Mouse (Mus musculus) lung, postnatal 0 days (tissue): ENCODE measurements around the gene Cdan1. TPM values are rescaled to one million over a fixed set of nuclear protein-coding genes. Genes with fewer than 3 reads are reported as not detected.

Source experiments
- ATAC-seq: fragments of 200-750 bp; cut with Nextera tagmentation; 2 replicates; pipeline ENCODE4 v1.8.0; 2017; ENCODE audit warnings: moderate library complexity
- DNase-seq: peaks from one replicate; pipeline ENCODE4 v3.0.0-alpha.2; 2016; ENCODE audit warnings: low spot score
- H3K27ac ChIP-seq: fragments of 300-500 bp; sonication (generic); 2 replicates; pipeline ENCODE4 v1.5.1; 2014; ENCODE audit warnings: antibody characterized with exemption, mild to moderate bottlenecking, low read length, mixed read lengths
- H3K27me3 ChIP-seq: fragments of 300-500 bp; sonication (generic); replicated peaks from 2 replicates; pipeline ENCODE4 v1.6.1; 2014; ENCODE audit warnings: low read length, mixed read lengths; ENCODE audit not compliant: insufficient read depth
- H3K36me3 ChIP-seq: fragments of 300-500 bp; sonication (generic); 2 replicates; pipeline ENCODE4 v1.6.1; 2014; ENCODE audit warnings: low read length, mixed read lengths; ENCODE audit not compliant: insufficient read depth
- H3K4me1 ChIP-seq: fragments of 300-500 bp; sonication (generic); 2 replicates; pipeline ENCODE4 v1.6.1; 2014; ENCODE audit warnings: antibody characterized with exemption, low read depth, low read length, mixed read lengths; ENCODE audit not compliant: insufficient read depth
- H3K4me2 ChIP-seq: fragments of 300-500 bp; sonication (generic); replicated peaks from 2 replicates; pipeline ENCODE4 v1.6.1; 2014; ENCODE audit warnings: low read depth, mild to moderate bottlenecking, low read length, moderate library complexity, mixed read lengths
- H3K4me3 ChIP-seq: fragments of 300-500 bp; sonication (generic); 2 replicates; pipeline ENCODE4 v1.5.1; 2014; ENCODE audit warnings: low read depth, low read length
- H3K9ac ChIP-seq: fragments of 300-500 bp; sonication (generic); replicated peaks from 2 replicates; pipeline ENCODE4 v1.6.1; 2014; ENCODE audit warnings: low read depth, mild to moderate bottlenecking
- H3K9me3 ChIP-seq: fragments of 300-500 bp; sonication (generic); 2 replicates; pipeline ENCODE4 v1.6.1; 2016; ENCODE audit warnings: low read length, mixed read lengths
- CTCF ChIP-seq: IDR thresholded peaks from 2 replicates; pipeline ENCODE4 v1.5.1; 2016; ENCODE audit warnings: antibody characterized with exemption, mild to moderate bottlenecking
- EP300 ChIP-seq: IDR thresholded peaks from 2 replicates; pipeline ENCODE4 v1.6.1; 2016; ENCODE audit warnings: antibody characterized with exemption, mild to moderate bottlenecking, control low read depth
- WGBS: fragments of 180-500 bp; shearing (Covaris S2); extraction: QIAGEN DNeasy Blood & Tissue Kit; methylation state at CpG from one replicate; pipeline ENCODE4 v1.1.7; 2014; 5-methylcytosine and 5-hydroxymethylcytosine counted together
- polyA plus RNA-seq: library from polyadenylated mRNA; unstranded; fragments of >200 nt; fragmentation: Nextera tagmentation; extraction: Ambion mirVana; gene quantifications from 2 replicates; pipeline ENCODE4 v1.2.1, GENCODE M21; 2015

Gene Cdan1
- 3.9 and 4.0 TPM in 2 replicates for polyA plus RNA-seq

- no peak for TF ChIP-seq CTCF
- no peak for TF ChIP-seq EP300
- no peaks in the 10 kb centered on the region for H3K4me1 ChIP-seq
- H3K4me2 ChIP-seq, result peak within 1 kb of the TSS; percentile 89
- no peaks in the 10 kb centered on the region for H3K9me3 ChIP-seq
- DNase-seq (peak; percentile 59), ATAC-seq (peak; percentile 46)
- peak within 1 kb of the TSS; percentile 54 for H3K9ac ChIP-seq
- no peaks in the 10 kb centered on the region for H3K36me3 ChIP-seq
- H3K27ac ChIP-seq, result 0 out of 2 replicates have a peak within 1 kb of the TSS, but pooled peaks have one; percentile 20
- WGBS, result under 1% methylated on average over 42 of the region's 71 CpGs
- H3K4me3 ChIP-seq, result peak within 1 kb of the TSS; percentile 90
- no peaks in the 10 kb centered on the region for H3K27me3 ChIP-seq
Measured at GRCm38 (mm10) chr2:120849449-120850423, at the start of gene Cdan1. Gene Cdan1 (minus strand): TSS chr2:120850128.

- ATAC-seq (no peak), DNase-seq (no peak)
- Histone ChIP-seq H3K9me3 (no peaks in the 10 kb centered on the region), H3K4me1 (no peaks in the 10 kb centered on the region), H3K9ac (no peak overlapping the region), H3K36me3 (peaks cover 41% of the 10 kb centered on the region), H3K4me2 (no peak overlapping the region), H3K27ac (no peak overlapping the region), H3K27me3 (no peaks in the 10 kb centered on the region), H3K4me3 (no peak overlapping the region)
- 93% methylated on average over 3 of the region's 3 CpGs for WGBS
- TF ChIP-seq CTCF (no peak), EP300 (no peak)
Measured at GRCm38 (mm10) chr2:120896361-120896760, 46.4 kb upstream of the Cdan1 start.

- DNase-seq, result peak; percentile 32
- Histone ChIP-seq H3K36me3 (peaks cover 32% of the 10 kb centered on the region), H3K4me3 (no peak overlapping the region), H3K27me3 (no peaks in the 10 kb centered on the region), H3K4me2 (no peak overlapping the region), H3K9ac (no peak overlapping the region), H3K4me1 (no peaks in the 10 kb centered on the region), H3K9me3 (no peaks in the 10 kb centered on the region), H3K27ac (no peak overlapping the region)
- TF ChIP-seq CTCF (no peak), EP300 (no peak)
- peak; percentile 50 for ATAC-seq
- WGBS, result 40% methylated on average over 5 of the region's 5 CpGs
Measured at GRCm38 (mm10) chr2:120887601-120888000, 37.7 kb upstream of the Cdan1 start.

DNA sequence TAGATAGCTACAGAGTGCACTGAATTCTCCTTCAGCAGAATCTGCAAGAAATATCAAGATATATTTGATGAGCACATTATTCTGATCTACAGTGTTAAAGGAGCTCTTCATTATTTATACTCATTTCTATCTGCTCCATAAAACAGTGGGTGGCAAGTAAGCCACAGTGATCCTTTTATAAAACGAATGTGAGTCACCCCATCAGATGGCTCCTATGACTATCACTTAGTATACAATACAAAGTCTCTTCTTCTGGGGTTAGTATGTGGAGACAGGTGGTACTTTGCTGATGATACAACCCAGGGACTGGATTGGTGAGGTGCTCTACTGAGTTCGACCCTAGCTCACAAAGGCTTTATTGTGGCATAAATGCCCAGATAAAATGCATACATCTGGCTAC is 23.3 kb upstream of the Cdan1 start:
- H3K27me3 ChIP-seq, result no peaks in the 10 kb centered on the region
- no peak overlapping the region for H3K9ac ChIP-seq
- H3K4me3 ChIP-seq, result no peak overlapping the region
- no peaks in the 10 kb centered on the region for H3K4me1 ChIP-seq
- WGBS, result 84% methylated on average over 2 of the region's 2 CpGs
- H3K36me3 ChIP-seq, result peaks cover 39% of the 10 kb centered on the region
- no peak overlapping the region for H3K4me2 ChIP-seq
- TF ChIP-seq CTCF (no peak), EP300 (no peak)
- DNase-seq (no peak), ATAC-seq (no peak)
- H3K9me3 ChIP-seq, result no peaks in the 10 kb centered on the region
- no peak overlapping the region for H3K27ac ChIP-seq

DNA sequence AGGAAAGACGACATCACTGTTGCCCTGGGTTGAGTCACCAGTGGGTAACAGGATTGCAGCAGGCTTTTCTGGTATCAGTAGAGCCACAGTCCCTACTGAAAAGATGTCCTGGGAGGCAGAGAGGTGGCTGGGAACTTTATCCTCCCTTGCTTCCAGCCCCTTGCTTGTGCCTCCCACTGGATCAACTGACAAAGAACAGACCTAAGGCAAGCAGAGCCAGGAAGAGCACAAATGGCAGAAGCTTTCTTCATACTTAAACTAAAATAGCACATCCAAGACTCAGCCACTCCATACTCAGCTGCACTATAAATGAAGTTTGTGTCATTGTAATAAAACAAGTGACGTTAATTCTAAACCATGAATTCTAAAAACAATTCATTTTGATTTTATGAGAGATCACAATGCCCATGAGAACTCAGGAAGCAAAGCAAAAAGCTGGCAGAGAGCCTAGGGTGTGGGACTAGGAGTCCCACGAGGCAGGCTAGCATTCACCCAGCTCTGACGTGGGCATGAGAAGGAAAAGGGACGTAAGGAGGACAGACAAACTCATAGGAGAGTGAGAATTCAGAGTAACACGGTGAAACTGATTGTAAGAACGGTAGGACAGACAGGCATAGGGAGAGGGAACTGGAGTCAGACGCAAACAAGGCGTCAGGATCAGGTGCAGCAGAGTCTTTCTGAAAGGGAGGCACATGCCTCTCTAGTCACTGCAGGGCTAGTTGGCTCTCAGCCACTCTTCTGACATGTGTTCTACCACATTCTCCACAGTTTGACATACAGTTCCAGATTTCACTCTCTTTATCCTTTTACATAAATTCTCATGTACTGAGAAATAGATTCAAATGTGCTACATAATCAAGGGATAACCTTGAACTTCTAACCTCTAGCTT is 21.8 kb upstream of the Cdan1 start:
- Histone ChIP-seq H3K36me3 (peaks cover 36% of the 10 kb centered on the region), H3K9me3 (no peaks in the 10 kb centered on the region), H3K27me3 (no peaks in the 10 kb centered on the region), H3K4me3 (no peak overlapping the region), H3K27ac (peak overlapping the region; percentile 32; the same call in 1 of the 2 replicates), H3K4me2 (no peak overlapping the region), H3K4me1 (no peaks in the 10 kb centered on the region), H3K9ac (no peak overlapping the region)
- TF ChIP-seq CTCF, result no peak
- DNase-seq (peak; percentile 13), ATAC-seq (peak; percentile 61)
- WGBS, result 75% methylated on average over 9 of the region's 9 CpGs

GRCm38 (mm10) chr2:120867336-120867735 is 17.4 kb upstream of the Cdan1 start:
- 85% methylated on average over 5 of the region's 5 CpGs for WGBS
- H3K27ac ChIP-seq, result no peak overlapping the region
- DNase-seq (no peak), ATAC-seq (no peak)
- H3K4me2 ChIP-seq, result no peak overlapping the region
- H3K9me3 ChIP-seq, result no peaks in the 10 kb centered on the region
- no peaks in the 10 kb centered on the region for H3K4me1 ChIP-seq
- peaks cover 32% of the 10 kb centered on the region for H3K36me3 ChIP-seq
- H3K27me3 ChIP-seq, result no peaks in the 10 kb centered on the region
- no peak overlapping the region for H3K4me3 ChIP-seq
- TF ChIP-seq CTCF, result no peak
- TF ChIP-seq EP300, result no peak
- H3K9ac ChIP-seq, result no peak overlapping the region
